Mouse (Mus musculus) limb, embryonic 14.5 days (tissue): ENCODE data around the gene Cpne1. TPM values are rescaled to one million over a fixed set of nuclear protein-coding genes. Genes with fewer than 3 reads are reported as not detected.

Experiments used
- ATAC-seq: fragments of 200-750 bp; cut with Nextera tagmentation; 2 replicates; pipeline ENCODE4 v1.8.0; 2017; ENCODE audit warnings: low read depth, moderate number of reproducible peaks, moderate TSS enrichment; ENCODE audit not compliant: low FRiP score
- DNase-seq: peaks from one replicate; pipeline ENCODE4 v3.0.0-alpha.2; 2015; ENCODE audit warnings: low spot score
- H3K27ac ChIP-seq: fragments of 300-500 bp; sonication (generic); replicated peaks from 2 replicates; pipeline ENCODE4 v1.5.1; 2014; ENCODE audit warnings: low read depth, mild to moderate bottlenecking, low read length, moderate library complexity, mixed read lengths
- H3K27me3 ChIP-seq: fragments of 300-500 bp; sonication (generic); 2 replicates; pipeline ENCODE4 v1.6.1; 2014; ENCODE audit warnings: low read length, mixed read lengths; ENCODE audit not compliant: control insufficient read depth, insufficient read depth
- H3K36me3 ChIP-seq: fragments of 300-500 bp; sonication (generic); 2 replicates; pipeline ENCODE4 v1.6.1; 2014; ENCODE audit warnings: mild to moderate bottlenecking, low read length, moderate library complexity, mixed read lengths; ENCODE audit not compliant: control insufficient read depth, insufficient read depth
- H3K4me1 ChIP-seq: fragments of 300-500 bp; sonication (generic); 2 replicates; pipeline ENCODE4 v1.6.1; 2014; ENCODE audit warnings: antibody characterized with exemption, low read length, mixed read lengths; ENCODE audit not compliant: control insufficient read depth, insufficient read depth
- H3K4me2 ChIP-seq: fragments of 300-500 bp; sonication (generic); replicated peaks from 2 replicates; pipeline ENCODE4 v1.6.1; 2014; ENCODE audit warnings: low read depth, mild to moderate bottlenecking, low read length, moderate library complexity; ENCODE audit not compliant: severe bottlenecking
- H3K4me3 ChIP-seq: fragments of 300-500 bp; sonication (generic); replicated peaks from 2 replicates; pipeline ENCODE4 v1.5.1; 2014; ENCODE audit warnings: low read length
- H3K9ac ChIP-seq: fragments of 300-500 bp; sonication (generic); 2 replicates; pipeline ENCODE4 v1.6.1; 2014; ENCODE audit warnings: mild to moderate bottlenecking, low read depth, low read length, moderate library complexity; ENCODE audit not compliant: severe bottlenecking
- H3K9me3 ChIP-seq: fragments of 300-500 bp; sonication (generic); 2 replicates; pipeline ENCODE4 v1.6.1; 2016; ENCODE audit warnings: low read length; ENCODE audit not compliant: control insufficient read depth
- POLR2A ChIP-seq: fragments of 200-500 bp; IDR thresholded peaks from 2 replicates; pipeline ENCODE4 v1.8.0; 2012; ENCODE audit warnings: inconsistent platforms, mild to moderate bottlenecking, moderate library complexity, borderline replicate concordance; ENCODE audit not compliant: insufficient read depth, insufficient read length; ENCODE audit errors: extremely low read depth
- WGBS: fragments of 180-500 bp; shearing (Covaris S2); extraction: QIAGEN DNeasy Blood & Tissue Kit; methylation state at CpG from one replicate; pipeline ENCODE4 v1.1.7; 2014; 5-methylcytosine and 5-hydroxymethylcytosine counted together
- polyA plus RNA-seq, 2 experiments: library from polyadenylated mRNA; depleted of rRNA in 1 of 2; stranded (reverse) in 1 of 2; unstranded in 1 of 2; fragments of >200 nt; fragmentation: Nextera tagmentation in 1 of 2; extraction: Ambion mirVana in 1 of 2; gene quantifications; 2 replicates each; pipeline versions ENCODE4 v1.2.1 to v1.2.3; 2012 to 2014

Cpne1 gene
- polyA plus RNA-seq, 2 experiments, result 37.8 to 90.7 TPM

GRCm38 (mm10) chr2:156091926-156092325, 19.8 kb downstream of the Cpne1 start:
- no peak for DNase-seq
- Histone ChIP-seq H3K9me3 (no peaks in the 10 kb centered on the region), H3K36me3 (peaks cover 43% of the 10 kb centered on the region), H3K27me3 (no peaks in the 10 kb centered on the region), H3K4me1 (no peaks in the 10 kb centered on the region), H3K27ac (no peak overlapping the region), H3K9ac (no peak overlapping the region), H3K4me3 (no peak overlapping the region), H3K4me2 (no peak overlapping the region)
- no peak for TF ChIP-seq POLR2A
- 53% methylated on average over 5 of the region's 5 CpGs for WGBS
- no peak for ATAC-seq

DNA sequence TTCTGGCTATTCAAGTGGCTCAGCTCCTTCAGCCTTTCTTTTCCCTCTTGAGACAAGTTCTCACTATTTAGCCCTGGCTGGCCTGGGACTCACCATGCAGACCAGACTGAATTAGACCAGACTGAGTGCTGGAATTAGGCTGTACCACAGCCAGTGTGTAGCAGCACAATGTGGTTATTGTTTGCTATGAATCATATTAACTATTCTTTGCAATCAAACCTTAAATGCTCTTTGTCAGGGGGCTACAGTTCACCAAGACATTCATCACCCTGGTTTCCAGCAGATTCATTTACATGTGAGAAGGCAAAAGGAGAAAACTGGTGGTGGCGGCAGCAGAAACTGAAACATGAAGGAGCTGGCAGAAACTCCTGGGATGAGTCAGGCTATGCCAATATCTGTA, 22.0 kb downstream of the Cpne1 start:
- H3K4me1 ChIP-seq, result no peaks in the 10 kb centered on the region
- H3K36me3 ChIP-seq, result peaks cover 22% of the 10 kb centered on the region
- no peaks in the 10 kb centered on the region for H3K27me3 ChIP-seq
- WGBS, result 83% methylated on average over 1 of the region's 1 CpGs
- DNase-seq (no peak), ATAC-seq (no peak)
- no peak overlapping the region for H3K4me2 ChIP-seq
- H3K9me3 ChIP-seq, result no peaks in the 10 kb centered on the region
- no peak for TF ChIP-seq POLR2A
- no peak overlapping the region for H3K4me3 ChIP-seq
- no peak overlapping the region for H3K9ac ChIP-seq
- no peak overlapping the region for H3K27ac ChIP-seq

DNA sequence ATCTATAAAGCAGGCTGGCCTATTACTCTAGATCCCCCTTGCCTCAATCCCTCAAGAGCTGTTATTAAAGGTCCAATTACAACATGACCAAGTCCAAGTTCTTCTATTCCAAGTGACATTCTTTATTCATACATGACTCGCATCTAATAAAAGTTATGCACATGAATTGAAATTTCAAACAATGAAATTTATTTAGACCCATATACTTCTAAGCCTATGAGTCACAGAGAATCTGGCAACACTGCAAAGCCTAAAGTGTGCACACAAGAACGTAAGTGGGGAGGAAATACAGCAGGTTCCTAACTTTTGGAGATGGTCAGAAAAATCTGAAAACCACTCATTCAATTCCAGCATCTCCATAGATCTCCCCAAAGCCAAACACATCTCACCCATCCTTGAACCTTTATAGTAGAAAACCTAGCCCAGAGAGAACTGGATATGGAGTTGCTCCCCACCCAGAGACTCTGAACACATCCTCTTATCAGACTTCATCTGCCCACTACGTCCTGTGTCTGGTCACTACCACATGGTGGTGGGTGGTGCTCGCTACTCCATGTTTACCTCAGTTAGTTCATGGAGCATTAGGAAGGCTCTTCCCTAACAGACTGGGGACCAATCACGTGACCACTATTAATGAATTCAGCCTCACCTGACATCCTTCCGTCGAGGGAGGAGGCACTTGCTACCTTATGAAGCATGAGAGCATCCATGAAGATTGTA, 24.2 kb downstream of the Cpne1 start:
- no peak for TF ChIP-seq POLR2A
- ATAC-seq, result no peak
- 84% methylated on average over 7 of the region's 7 CpGs for WGBS

GRCm38 (mm10) chr2:156084541-156084940, 27.2 kb downstream of the Cpne1 start:
- Histone ChIP-seq H3K9me3 (no peaks in the 10 kb centered on the region), H3K4me2 (no peak overlapping the region), H3K9ac (no peak overlapping the region), H3K36me3 (peaks cover 7% of the 10 kb centered on the region), H3K27ac (no peak overlapping the region), H3K27me3 (no peaks in the 10 kb centered on the region), H3K4me1 (no peaks in the 10 kb centered on the region), H3K4me3 (no peak overlapping the region)
- TF ChIP-seq POLR2A, result no peak
- WGBS, result 90% methylated on average over 3 of the region's 3 CpGs
- DNase-seq, result no peak
- no peak for ATAC-seq

More for the DNA sequence above, 24.2 kb downstream of the Cpne1 start:
- H3K9me3 ChIP-seq, result no peaks in the 10 kb centered on the region
- DNase-seq, result no peak
- no peak overlapping the region for H3K9ac ChIP-seq
- H3K36me3 ChIP-seq, result peaks cover 18% of the 10 kb centered on the region
- H3K27ac ChIP-seq, result no peak overlapping the region
- no peaks in the 10 kb centered on the region for H3K4me1 ChIP-seq
- no peak overlapping the region for H3K4me3 ChIP-seq
- H3K27me3 ChIP-seq, result no peaks in the 10 kb centered on the region
- no peak overlapping the region for H3K4me2 ChIP-seq

DNA sequence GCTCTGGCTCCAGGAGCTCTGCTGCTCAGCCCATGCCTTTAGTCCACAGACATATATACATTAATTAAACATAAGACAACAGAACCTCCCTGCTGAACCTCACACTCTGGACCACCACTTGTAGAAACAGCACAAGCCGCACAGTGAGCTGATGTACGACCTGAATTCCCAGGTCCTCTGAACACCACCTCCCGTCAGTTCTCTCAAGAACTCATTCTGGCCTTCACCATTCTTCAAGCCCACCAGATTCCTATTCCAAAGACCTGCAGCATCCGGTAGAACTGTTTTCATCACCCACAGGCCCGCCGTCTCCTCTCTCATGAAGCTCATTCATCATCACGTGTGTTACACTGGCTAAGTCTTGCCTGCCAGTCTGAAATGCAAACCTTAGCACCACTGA, 31.4 kb downstream of the Cpne1 start:
- Histone ChIP-seq H3K9me3 (no peaks in the 10 kb centered on the region), H3K4me3 (no peak overlapping the region), H3K36me3 (peaks cover 42% of the 10 kb centered on the region), H3K4me2 (no peak overlapping the region), H3K4me1 (no peaks in the 10 kb centered on the region), H3K27ac (no peak overlapping the region), H3K27me3 (no peaks in the 10 kb centered on the region), H3K9ac (no peak overlapping the region)
- TF ChIP-seq POLR2A, result no peak
- ATAC-seq, result no peak
- WGBS, result 85% methylated on average over 7 of the region's 7 CpGs
- no peak for DNase-seq

- no peak for TF ChIP-seq POLR2A
- Histone ChIP-seq H3K27ac (no peak overlapping the region), H3K9me3 (no peaks in the 10 kb centered on the region), H3K4me3 (no peak overlapping the region), H3K36me3 (peaks cover 48% of the 10 kb centered on the region), H3K4me2 (no peak overlapping the region), H3K9ac (no peak overlapping the region), H3K4me1 (no peaks in the 10 kb centered on the region), H3K27me3 (no peaks in the 10 kb centered on the region)
- no peak for DNase-seq
- no peak for ATAC-seq
- whole genome bisulfite sequencing, result 38% methylated on average over 4 of the region's 4 CpGs
Measured at GRCm38 (mm10) chr2:156079674-156080073, 32.1 kb downstream of the Cpne1 start.
